Mouse (Mus musculus): ENCODE results near the gene Scgb1b2.

GRCm38 (mm10) chr7:31291721-31292120 lies at the start of gene Scgb1b2:
- TF ChIP-seq CTCF (IDR thresholded peaks at IDR 0.05; ENCODE audit: low read depth, low read length) = no peak
- TF ChIP-seq TAL1 (conservative IDR thresholded peaks at IDR 0.05; ENCODE audit: low read depth, low read length) = no peak
- no peak for TF ChIP-seq GATA1 (IDR thresholded peaks at IDR 0.05; ENCODE audit: borderline replicate concordance, low read length)
- TF ChIP-seq POLR2AphosphoS5 (IDR thresholded peaks at IDR 0.05; ENCODE audit: insufficient replicate concordance, low read depth, low read length) = no peak
